Mouse (Mus musculus) midbrain, embryonic 11.5 days (tissue): ENCODE measurements around the gene Flrt1. TPM values are rescaled to one million over a fixed set of nuclear protein-coding genes. Genes with fewer than 3 reads are reported as not detected.
A peak's percentile ranks its signal among the peaks of the same experiment; 100 is the strongest.

Source experiments
- ATAC-seq: fragments of 200-750 bp; cut with Nextera tagmentation; 2 replicates; pipeline ENCODE4 v1.8.0; 2017; ENCODE audit warnings: moderate TSS enrichment, moderate library complexity; ENCODE audit not compliant: low FRiP score
- DNase-seq: peaks from one replicate; pipeline ENCODE4 v3.0.0; 2015; ENCODE audit warnings: low spot score; ENCODE audit errors: missing footprints
- H3K27ac ChIP-seq: fragments of 300-500 bp; sonication (generic); 2 replicates; pipeline ENCODE4 v1.5.1; 2014; ENCODE audit warnings: low read depth, low read length
- H3K27me3 ChIP-seq: fragments of 300-500 bp; sonication (generic); 2 replicates; pipeline ENCODE4 v1.6.1; 2014; ENCODE audit warnings: mild to moderate bottlenecking, low read length, moderate library complexity, mixed read lengths; ENCODE audit not compliant: control insufficient read depth, insufficient read depth
- H3K36me3 ChIP-seq: fragments of 300-500 bp; sonication (generic); 2 replicates; pipeline ENCODE4 v1.6.1; 2014; ENCODE audit warnings: mild to moderate bottlenecking, low read length, moderate library complexity, mixed read lengths; ENCODE audit not compliant: control insufficient read depth, insufficient read depth
- H3K4me1 ChIP-seq: fragments of 300-500 bp; sonication (generic); 2 replicates; pipeline ENCODE4 v1.6.1; 2014; ENCODE audit warnings: low read length; ENCODE audit not compliant: control insufficient read depth, insufficient read depth
- H3K4me2 ChIP-seq: fragments of 300-500 bp; sonication (generic); 2 replicates; pipeline ENCODE4 v1.6.1; 2014; ENCODE audit warnings: mild to moderate bottlenecking, moderate library complexity
- H3K4me3 ChIP-seq: fragments of 300-500 bp; sonication (generic); 2 replicates; pipeline ENCODE4 v1.5.1; 2014; ENCODE audit warnings: low read depth, low read length
- H3K9ac ChIP-seq: fragments of 300-500 bp; sonication (generic); 2 replicates; pipeline ENCODE4 v1.6.1; 2014; ENCODE audit warnings: low read length
- H3K9me3 ChIP-seq: fragments of 300-500 bp; sonication (generic); 2 replicates; pipeline ENCODE4 v1.6.1; 2016; ENCODE audit warnings: low read length; ENCODE audit not compliant: control insufficient read depth
- WGBS: fragments of 180-500 bp; shearing (Covaris S2); extraction: QIAGEN DNeasy Blood & Tissue Kit; methylation state at CpG from one replicate; pipeline ENCODE4 v1.1.7; 2014; 5-methylcytosine and 5-hydroxymethylcytosine counted together
- polyA plus RNA-seq: library from polyadenylated mRNA; unstranded; fragments of >200 nt; fragmentation: Nextera tagmentation; extraction: Ambion mirVana; gene quantifications from 2 replicates; pipeline ENCODE4 v1.2.1, GENCODE M21; 2014

Flrt1 gene
- polyA plus RNA-seq, 1 experiment from 2014 or later: 8.2 TPM

GRCm38 (mm10) chr19:7136016-7136415 lies 30.5 kb upstream of the Flrt1 start:
- ATAC-seq: no peak
- Histone ChIP-seq H3K4me2 (no peak overlapping the region), H3K9me3 (no peaks in the 10 kb centered on the region), H3K9ac (peak overlapping the region; percentile 4; the same call in 1 of the 2 replicates), H3K4me1 (peaks cover 66% of the 10 kb centered on the region), H3K36me3 (no peaks in the 10 kb centered on the region), H3K27me3 (peaks cover 5% of the 10 kb centered on the region), H3K27ac (peak overlapping the region; percentile 84), H3K4me3 (no peak overlapping the region)
- DNase-seq: peak; percentile 92
- WGBS: 12% methylated on average over 9 of the region's 9 CpGs

GRCm38 (mm10) chr19:7135525-7135924 lies 30.0 kb upstream of the Flrt1 start:
- no peak overlapping the region for H3K4me3 ChIP-seq
- peaks cover 61% of the 10 kb centered on the region for H3K4me1 ChIP-seq

GRCm38 (mm10) chr19:7134631-7135091 lies 29.1 kb upstream of the Flrt1 start:
- Histone ChIP-seq H3K9ac (peak overlapping the region; percentile 31), H3K4me3 (no peak overlapping the region), H3K27me3 (peaks cover 5% of the 10 kb centered on the region)

More at GRCm38 (mm10) chr19:7135525-7135924, 30.0 kb upstream of the Flrt1 start:
- H3K9me3 ChIP-seq: no peaks in the 10 kb centered on the region
- H3K36me3 ChIP-seq: no peaks in the 10 kb centered on the region
- ATAC-seq (peak; percentile 53; the same call in 1 of the 2 replicates), DNase-seq (peak; percentile 94)
- H3K9ac ChIP-seq: peak overlapping the region; percentile 4; the same call in 1 of the 2 replicates
- no peak overlapping the region for H3K4me2 ChIP-seq
- H3K27ac ChIP-seq: peak overlapping the region; percentile 84
- 3% methylated on average over 9 of the region's 9 CpGs for WGBS
- H3K27me3 ChIP-seq: peaks cover 5% of the 10 kb centered on the region

GRCm38 (mm10) chr19:7133436-7133835 lies 27.9 kb upstream of the Flrt1 start:
- peak overlapping the region; percentile 75; the same call in 1 of the 2 replicates for H3K27ac ChIP-seq
- no peaks in the 10 kb centered on the region for H3K9me3 ChIP-seq
- H3K9ac ChIP-seq: no peak overlapping the region
- no peak for ATAC-seq
- no peak for DNase-seq
- H3K36me3 ChIP-seq: no peaks in the 10 kb centered on the region
- H3K4me3 ChIP-seq: no peak overlapping the region
- WGBS: 87% methylated on average over 9 of the region's 9 CpGs
- H3K27me3 ChIP-seq: peaks cover 5% of the 10 kb centered on the region
- peaks cover 63% of the 10 kb centered on the region for H3K4me1 ChIP-seq
- H3K4me2 ChIP-seq: no peak overlapping the region

More at GRCm38 (mm10) chr19:7134631-7135091, 29.1 kb upstream of the Flrt1 start:
- peak; percentile 97 for DNase-seq
- Histone ChIP-seq H3K4me1 (peaks cover 55% of the 10 kb centered on the region), H3K27ac (peak overlapping the region; percentile 84), H3K36me3 (no peaks in the 10 kb centered on the region), H3K4me2 (peak overlapping the region; percentile 15), H3K9me3 (no peaks in the 10 kb centered on the region)
- 8% methylated on average over 17 of the region's 17 CpGs for WGBS
- ATAC-seq: peak; percentile 85

GRCm38 (mm10) chr19:7130317-7130716 lies 24.8 kb upstream of the Flrt1 start:
- no peak for DNase-seq

GRCm38 (mm10) chr19:7128551-7129475 lies 23.3 kb upstream of the Flrt1 start:
- Histone ChIP-seq H3K4me1 (peaks cover 29% of the 10 kb centered on the region), H3K9me3 (no peaks in the 10 kb centered on the region), H3K4me2 (no peak overlapping the region; the same call in 1 of the 2 replicates), H3K27me3 (peaks cover 5% of the 10 kb centered on the region), H3K4me3 (no peak overlapping the region), H3K9ac (peak overlapping the region; percentile 34), H3K27ac (peak overlapping the region; percentile 46), H3K36me3 (no peaks in the 10 kb centered on the region)
- WGBS: 40% methylated on average over 19 of the region's 19 CpGs
- ATAC-seq (peak; percentile 65), DNase-seq (peak; percentile 92)

More at GRCm38 (mm10) chr19:7130317-7130716, 24.8 kb upstream of the Flrt1 start:
- no peaks in the 10 kb centered on the region for H3K9me3 ChIP-seq
- no peak overlapping the region for H3K4me2 ChIP-seq
- WGBS: 81% methylated on average over 11 of the region's 11 CpGs
- no peaks in the 10 kb centered on the region for H3K36me3 ChIP-seq
- peaks cover 5% of the 10 kb centered on the region for H3K27me3 ChIP-seq
- H3K27ac ChIP-seq: no peak overlapping the region
- H3K4me1 ChIP-seq: peaks cover 44% of the 10 kb centered on the region
- H3K4me3 ChIP-seq: no peak overlapping the region
- no peak overlapping the region for H3K9ac ChIP-seq
- no peak for ATAC-seq

- Histone ChIP-seq H3K36me3 (no peaks in the 10 kb centered on the region), H3K4me3 (no peak overlapping the region), H3K27ac (no peak overlapping the region), H3K9me3 (no peaks in the 10 kb centered on the region), H3K4me2 (no peak overlapping the region), H3K27me3 (no peaks in the 10 kb centered on the region; the same call in none of the 2 replicates), H3K9ac (no peak overlapping the region), H3K4me1 (peaks cover 32% of the 10 kb centered on the region)
- DNase-seq (no peak), ATAC-seq (no peak)
- 80% methylated on average over 2 of the region's 2 CpGs for WGBS
Measured at GRCm38 (mm10) chr19:7126933-7127332, 21.4 kb upstream of the Flrt1 start.

- Histone ChIP-seq H3K4me2 (no peak overlapping the region), H3K27me3 (no peaks in the 10 kb centered on the region; the same call in 1 of the 2 replicates), H3K27ac (no peak overlapping the region), H3K9me3 (no peaks in the 10 kb centered on the region), H3K4me3 (no peak overlapping the region), H3K36me3 (no peaks in the 10 kb centered on the region), H3K4me1 (peaks cover 33% of the 10 kb centered on the region), H3K9ac (no peak overlapping the region)
- ATAC-seq: no peak
- 95% methylated on average over 1 of the region's 1 CpGs for WGBS
- DNase-seq: no peak
Measured at GRCm38 (mm10) chr19:7126209-7126608, 20.7 kb upstream of the Flrt1 start.
